Mouse (Mus musculus) embryonic facial prominence, embryonic 14.5 days (tissue): ENCODE measurements around the gene Sprr2k. TPM values are rescaled to one million over a fixed set of nuclear protein-coding genes. Genes with fewer than 3 reads are reported as not detected.
"Not testable (repeated sequence)": the region's sequence is repeated elsewhere in the genome, so short reads cannot be mapped to it uniquely, and the experiment has no call there.

Experiments
- ATAC-seq: fragments of 200-750 bp; cut with Nextera tagmentation; 2 replicates; pipeline ENCODE4 v1.8.0; 2017; ENCODE audit warnings: low read depth, moderate number of reproducible peaks, moderate TSS enrichment
- DNase-seq: peaks from one replicate; pipeline ENCODE4 v3.0.0-alpha.2; 2015; ENCODE audit warnings: low spot score
- H3K27ac ChIP-seq: fragments of 300-500 bp; sonication (generic); replicated peaks from 2 replicates; pipeline ENCODE4 v1.5.1; 2014; ENCODE audit warnings: low read depth, mild to moderate bottlenecking, low read length, moderate library complexity
- H3K27me3 ChIP-seq: fragments of 300-500 bp; sonication (generic); replicated peaks from 2 replicates; pipeline ENCODE4 v1.6.1; 2014; ENCODE audit warnings: low read length; ENCODE audit not compliant: control insufficient read depth, insufficient read depth
- H3K36me3 ChIP-seq: fragments of 300-500 bp; sonication (generic); 2 replicates; pipeline ENCODE4 v1.6.1; 2014; ENCODE audit warnings: low read length, mixed read lengths; ENCODE audit not compliant: control insufficient read depth, insufficient read depth
- H3K4me1 ChIP-seq: fragments of 300-500 bp; sonication (generic); 2 replicates; pipeline ENCODE4 v1.6.1; 2014; ENCODE audit warnings: antibody characterized with exemption, low read length; ENCODE audit not compliant: control insufficient read depth, insufficient read depth
- H3K4me2 ChIP-seq: fragments of 300-500 bp; sonication (generic); 2 replicates; pipeline ENCODE4 v1.6.1; 2014; ENCODE audit warnings: low read depth, mild to moderate bottlenecking, low read length, moderate library complexity, mixed read lengths
- H3K4me3 ChIP-seq: fragments of 300-500 bp; sonication (generic); 2 replicates; pipeline ENCODE4 v1.5.1; 2014; ENCODE audit warnings: low read depth, mild to moderate bottlenecking, low read length
- H3K9ac ChIP-seq: fragments of 300-500 bp; sonication (generic); 2 replicates; pipeline ENCODE4 v1.6.1; 2014; ENCODE audit warnings: low read depth, mild to moderate bottlenecking, low read length, moderate library complexity, mixed read lengths
- H3K9me3 ChIP-seq: fragments of 300-500 bp; sonication (generic); 2 replicates; pipeline ENCODE4 v1.6.1; 2016; ENCODE audit warnings: low read length; ENCODE audit not compliant: control insufficient read depth
- WGBS: fragments of 180-500 bp; shearing (Covaris S2); extraction: QIAGEN DNeasy Blood & Tissue Kit; methylation state at CpG from one replicate; pipeline ENCODE4 v1.1.7; 2014; 5-methylcytosine and 5-hydroxymethylcytosine counted together
- polyA plus RNA-seq: library from polyadenylated mRNA; unstranded; fragments of >200 nt; fragmentation: Nextera tagmentation; extraction: Ambion mirVana; gene quantifications from 2 replicates; pipeline ENCODE4 v1.2.1, GENCODE M21; 2014

Gene Sprr2k
- polyA plus RNA-seq, 1 experiment from 2014 or later: 0.29 TPM

GRCm38 (mm10) chr3:92458620-92459019 lies 26.2 kb downstream of the Sprr2k start, which contains the start of gene Sprr3:
TSS of gene Sprr3 (minus strand) at chr3:92458720.
- no peak for ATAC-seq
- WGBS: 52% methylated on average over 2 of the region's 2 CpGs

GRCm38 (mm10) chr3:92466576-92466975 lies 34.2 kb downstream of the Sprr2k start:
- Histone ChIP-seq H3K9me3 (no peaks in the 10 kb centered on the region), H3K27me3 (no peaks in the 10 kb centered on the region), H3K4me2 (no peak overlapping the region), H3K9ac (no peak overlapping the region), H3K27ac (no peak overlapping the region), H3K36me3 (no peaks in the 10 kb centered on the region), H3K4me3 (no peak overlapping the region), H3K4me1 (no peaks in the 10 kb centered on the region)
- ATAC-seq (no peak), DNase-seq (no peak)
- 83% methylated on average over 1 of the region's 1 CpGs for WGBS

More at GRCm38 (mm10) chr3:92458620-92459019, 26.2 kb downstream of the Sprr2k start, which contains the start of gene Sprr3:
- no peak within 1 kb of the TSS for H3K4me2 ChIP-seq
- H3K27ac ChIP-seq: no peak within 1 kb of the TSS
- no peak for DNase-seq
- no peak within 1 kb of the TSS for H3K4me3 ChIP-seq
- no peak within 1 kb of the TSS for H3K9ac ChIP-seq
- no peaks in the 10 kb centered on the region for H3K36me3 ChIP-seq
- H3K27me3 ChIP-seq: no peaks in the 10 kb centered on the region
- no peaks in the 10 kb centered on the region for H3K9me3 ChIP-seq
- no peaks in the 10 kb centered on the region for H3K4me1 ChIP-seq

- H3K27me3 ChIP-seq: no peaks in the 10 kb centered on the region
Measured at GRCm38 (mm10) chr3:92467424-92467823, 35.0 kb downstream of the Sprr2k start.

GRCm38 (mm10) chr3:92470111-92470510 lies 37.7 kb downstream of the Sprr2k start:
- Histone ChIP-seq H3K4me1 (no peaks in the 10 kb centered on the region), H3K4me3 (no peak overlapping the region), H3K36me3 (no peaks in the 10 kb centered on the region), H3K27ac (no peak overlapping the region), H3K27me3 (no peaks in the 10 kb centered on the region), H3K4me2 (no peak overlapping the region), H3K9ac (no peak overlapping the region), H3K9me3 (no peaks in the 10 kb centered on the region)
- ATAC-seq (no peak), DNase-seq (no peak)
- WGBS: 77% methylated on average over 2 of the region's 2 CpGs

More at GRCm38 (mm10) chr3:92467424-92467823, 35.0 kb downstream of the Sprr2k start:
- H3K27ac ChIP-seq: no peak overlapping the region
- ATAC-seq (no peak), DNase-seq (peak; percentile 28)
- no peaks in the 10 kb centered on the region for H3K9me3 ChIP-seq
- no peak overlapping the region for H3K9ac ChIP-seq
- H3K4me3 ChIP-seq: no peak overlapping the region
- no peaks in the 10 kb centered on the region for H3K36me3 ChIP-seq
- H3K4me1 ChIP-seq: no peaks in the 10 kb centered on the region
- H3K4me2 ChIP-seq: no peak overlapping the region

GRCm38 (mm10) chr3:92481249-92481648 lies 48.9 kb downstream of the Sprr2k start:
- DNase-seq, H3K4me3 ChIP-seq, H3K27ac ChIP-seq, H3K36me3 ChIP-seq, ATAC-seq, H3K9me3 ChIP-seq, H3K4me2 ChIP-seq, H3K4me1 ChIP-seq, H3K9ac ChIP-seq, H3K27me3 ChIP-seq: not testable (repeated sequence)

Other genes starting within 250 kb of the Sprr2k start
- not detected in 2 replicates for gene Sprr2a1, start 216.8 kb upstream of the Sprr2k start, polyA plus RNA-seq
- gene Sprr2a2, start 216.7 kb upstream of the Sprr2k start, polyA plus RNA-seq: 4.6 and 6.2 TPM in 2 replicates
- gene Sprr2a3, start 147.2 kb upstream of the Sprr2k start, polyA plus RNA-seq: 0.38 TPM in 1 of 2 replicates, not detected in the other
- not detected in 2 replicates for gene Sprr2b, start 116.0 kb upstream of the Sprr2k start, polyA plus RNA-seq
- gene Sprr2d, start 93.4 kb upstream of the Sprr2k start, polyA plus RNA-seq: not detected in 2 replicates
- not detected in 2 replicates for gene Sprr2e, start 80.4 kb upstream of the Sprr2k start, polyA plus RNA-seq
- not detected in 2 replicates for gene Sprr2f, start 67.4 kb upstream of the Sprr2k start, polyA plus RNA-seq
- gene Sprr2h, start 46.9 kb upstream of the Sprr2k start, polyA plus RNA-seq: 0.38 TPM in 1 of 2 replicates, not detected in the other
- not detected in 2 replicates for gene Sprr2i, start 24.6 kb upstream of the Sprr2k start, polyA plus RNA-seq
- gene Sprr2j-ps, start 14.5 kb upstream of the Sprr2k start, polyA plus RNA-seq: not detected in 2 replicates
- gene Gm9774, start 3.2 kb upstream of the Sprr2k start, polyA plus RNA-seq: 6.1 and 6.2 TPM in 2 replicates
- gene Sprr1b, start 6.2 kb downstream of the Sprr2k start, polyA plus RNA-seq: 3.4 and 12.9 TPM in 2 replicates
- gene Sprr3, start 26.1 kb downstream of the Sprr2k start, polyA plus RNA-seq: 0.45 and 4.9 TPM in 2 replicates
- gene Sprr1a, start 53.3 kb downstream of the Sprr2k start, polyA plus RNA-seq: 28.3 and 67.4 TPM in 2 replicates
- gene Sprr4, start 67.9 kb downstream of the Sprr2k start, polyA plus RNA-seq: not detected in 2 replicates
- gene 2310046K23Rik, start 101.9 kb downstream of the Sprr2k start, polyA plus RNA-seq: 0.89 TPM in 1 of 2 replicates, not detected in the other
- 0.45 and 1.4 TPM in 2 replicates for gene Ivl, start 141.2 kb downstream of the Sprr2k start, polyA plus RNA-seq
- gene Smcp, start 156.4 kb downstream of the Sprr2k start, polyA plus RNA-seq: not detected in 2 replicates
- not detected in 2 replicates for gene 2210017I01Rik, start 174.9 kb downstream of the Sprr2k start, polyA plus RNA-seq
- not detected in 2 replicates for gene Lce6a, start 189.1 kb downstream of the Sprr2k start, polyA plus RNA-seq
- gene Lce1a1, start 215.7 kb downstream of the Sprr2k start, polyA plus RNA-seq: not detected in 2 replicates
- not detected in 2 replicates for gene Lce1b, start 224.3 kb downstream of the Sprr2k start, polyA plus RNA-seq
- 0.42 TPM in 1 of 2 replicates, not detected in the other for gene Lce1a2, start 237.7 kb downstream of the Sprr2k start, polyA plus RNA-seq
- gene Lce1c, start 246.7 kb downstream of the Sprr2k start, polyA plus RNA-seq: 0.42 TPM in 1 of 2 replicates, not detected in the other